Mouse (Mus musculus): ENCODE results near the gene Arhgap28.

GRCm38 (mm10) chr17:67945453-67945852 lies 58.5 kb downstream of the Arhgap28 start:
- TF ChIP-seq CTCF (IDR thresholded peaks at IDR 0.05; ENCODE audit: extremely low read depth, insufficient read depth, low read length) (no peak), POLR2A (IDR thresholded peaks at IDR 0.05; ENCODE audit: extremely low read depth, insufficient read depth, low read length) (no peak)

Data from cortical plate, adult 2 months (tissue).